Mouse (Mus musculus) liver, embryonic 14.5 days (tissue): ENCODE data around the gene Ndufaf8. TPM values are rescaled to one million over a fixed set of nuclear protein-coding genes. Genes with fewer than 3 reads are reported as not detected.

Experiments
- ATAC-seq: fragments of 200-750 bp; cut with Nextera tagmentation; 2 replicates; pipeline ENCODE4 v1.8.0; 2017; ENCODE audit warnings: moderate number of reproducible peaks, mild to moderate bottlenecking, moderate library complexity; ENCODE audit not compliant: insufficient read depth
- DNase-seq, 3 experiments: peaks; one replicate each; pipeline ENCODE4 v3.0.0-alpha.2; 2012 to 2013; ENCODE audit warnings: low read depth in 3 of 3, low spot score in 3 of 3
- H3K27ac ChIP-seq: fragments of 300-500 bp; sonication (generic); 2 replicates; pipeline ENCODE4 v1.5.1; 2014; ENCODE audit warnings: moderate library complexity, mild to moderate bottlenecking, control low read depth, inconsistent platforms
- H3K27me3 ChIP-seq: fragments of 300-500 bp; sonication (generic); 2 replicates; pipeline ENCODE4 v1.6.1; 2014; ENCODE audit warnings: mild to moderate bottlenecking, low read length, moderate library complexity; ENCODE audit not compliant: control insufficient read depth, insufficient read depth
- H3K36me3 ChIP-seq: fragments of 300-500 bp; sonication (generic); replicated peaks from 2 replicates; pipeline ENCODE4 v1.6.1; 2014; ENCODE audit warnings: low read depth; ENCODE audit not compliant: control insufficient read depth, insufficient read depth
- H3K4me1 ChIP-seq, 2 experiments: fragments of 200-500 bp in 1 of 2; fragments of 300-500 bp in 1 of 2; sonication (generic) in 1 of 2; replicated peaks; 2 replicates each; pipeline ENCODE4 v1.6.1; 2012 to 2014; ENCODE audit warnings: antibody characterized with exemption in 1 of 2, inconsistent platforms in 1 of 2, low read length in 1 of 2; ENCODE audit not compliant: control insufficient read depth in 2 of 2, insufficient read depth in 2 of 2
- H3K4me2 ChIP-seq: fragments of 300-500 bp; sonication (generic); 2 replicates; pipeline ENCODE4 v1.6.1; 2014; ENCODE audit warnings: low read depth, mild to moderate bottlenecking, control low read depth, moderate library complexity
- H3K4me3 ChIP-seq, 2 experiments: fragments of 200-500 bp in 1 of 2; fragments of 300-500 bp in 1 of 2; sonication (generic) in 1 of 2; 2 replicates each; pipeline ENCODE4 v1.5.1; 2012 to 2014; ENCODE audit warnings: low read depth in 2 of 2, low read length in 2 of 2, mild to moderate bottlenecking in 2 of 2, control low read depth in 1 of 2, inconsistent platforms in 1 of 2, moderate library complexity in 1 of 2; ENCODE audit not compliant: insufficient read depth in 1 of 2
- H3K9ac ChIP-seq: fragments of 300-500 bp; sonication (generic); replicated peaks from 2 replicates; pipeline ENCODE4 v1.6.1; 2014; ENCODE audit warnings: mild to moderate bottlenecking, control low read depth, moderate library complexity
- H3K9me3 ChIP-seq: fragments of 300-500 bp; sonication (generic); 2 replicates; pipeline ENCODE4 v1.6.1; 2016; ENCODE audit warnings: low read length, mixed read lengths; ENCODE audit not compliant: control insufficient read depth
- CTCF ChIP-seq: IDR thresholded peaks from 2 replicates; pipeline ENCODE4 v1.5.1; 2016; ENCODE audit warnings: antibody characterized with exemption, low read depth, control low read depth
- EP300 ChIP-seq: IDR thresholded peaks from 2 replicates; pipeline ENCODE4 v1.6.1; 2016; ENCODE audit warnings: antibody characterized with exemption, low read depth
- WGBS: fragments of 180-500 bp; shearing (Covaris S2); extraction: QIAGEN DNeasy Blood & Tissue Kit; methylation state at CpG from one replicate; pipeline ENCODE4 v1.1.7; 2014; ENCODE audit not compliant: insufficient replicate concordance; 5-methylcytosine and 5-hydroxymethylcytosine counted together
- polyA plus RNA-seq, 2 experiments: library from polyadenylated mRNA; depleted of rRNA in 1 of 2; stranded (reverse) in 1 of 2; unstranded in 1 of 2; fragments of >200 nt; fragmentation: Nextera tagmentation in 1 of 2; extraction: Ambion mirVana in 1 of 2; gene quantifications; 2 replicates each; pipeline versions ENCODE4 v1.2.1 to v1.2.3; 2012 to 2014

Gene Ndufaf8
- polyA plus RNA-seq, 2 experiments: 20.3 to 52.9 TPM

DNA sequence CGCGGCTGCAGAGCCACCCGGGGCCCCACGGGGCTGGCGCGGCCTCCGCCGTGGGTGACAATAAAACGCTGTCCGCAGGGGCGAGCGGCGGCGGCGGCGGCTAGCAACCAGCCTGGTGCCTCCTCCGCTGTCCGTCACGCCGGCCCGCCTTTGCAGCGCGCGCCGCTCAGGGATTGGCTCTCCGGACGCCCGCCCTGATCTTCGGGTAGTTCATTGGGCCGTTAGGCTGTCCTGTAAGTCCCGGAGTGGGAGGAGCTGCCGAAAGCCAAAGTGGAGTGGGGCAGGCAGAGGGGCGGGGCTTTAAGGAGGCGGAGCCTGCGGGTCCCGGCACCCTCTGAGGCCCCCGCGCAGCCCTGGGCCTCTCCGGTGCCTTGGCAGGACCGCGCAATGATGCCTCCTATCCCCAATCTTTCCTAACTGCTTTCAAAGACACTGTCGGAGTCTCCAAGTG is 12.0 kb upstream of the Ndufaf8 start, which contains the start of gene Cep131:
Gene Cep131 (minus strand): TSS at position 126 of the 451 bp plus-strand sequence.
- no peaks in the 10 kb centered on the region for H3K27me3 ChIP-seq
- no peak within 1 kb of the TSS for H3K27ac ChIP-seq
- H3K4me3 ChIP-seq: peak within 1 kb of the TSS; percentile 56 to 86
- under 1% methylated on average over 39 of the region's 42 CpGs for WGBS
- H3K4me2 ChIP-seq: peak within 1 kb of the TSS; percentile 76
- peaks cover 2 to 12% of the 10 kb centered on the region in 2 experiments; a peak in 3 of 4 replicates for H3K4me1 ChIP-seq
- DNase-seq (peak; percentile 96 to 97 (median 97)), ATAC-seq (peak; percentile 99)
- H3K9me3 ChIP-seq: no peaks in the 10 kb centered on the region
- H3K9ac ChIP-seq: peak within 1 kb of the TSS; percentile 50
- H3K36me3 ChIP-seq: peaks cover 4% of the 10 kb centered on the region; the same call in 1 of the 2 replicates
- TF ChIP-seq EP300 (no peak), CTCF (no peak)

GRCm38 (mm10) chr11:120090661-120091060 is 8.1 kb upstream of the Ndufaf8 start:
- DNase-seq (no peak), ATAC-seq (no peak)
- Histone ChIP-seq H3K36me3 (peaks cover 14% of the 10 kb centered on the region), H3K27ac (no peak overlapping the region), H3K9me3 (no peaks in the 10 kb centered on the region), H3K9ac (no peak overlapping the region), H3K4me2 (no peak overlapping the region), H3K4me3 (no peak overlapping the region), H3K27me3 (no peaks in the 10 kb centered on the region), H3K4me1 (peaks cover 2 to 10% of the 10 kb centered on the region in 2 experiments; a peak in 3 of 4 replicates)
- 77% methylated on average over 4 of the region's 4 CpGs for WGBS
- no peak for TF ChIP-seq CTCF
- TF ChIP-seq EP300: no peak

DNA sequence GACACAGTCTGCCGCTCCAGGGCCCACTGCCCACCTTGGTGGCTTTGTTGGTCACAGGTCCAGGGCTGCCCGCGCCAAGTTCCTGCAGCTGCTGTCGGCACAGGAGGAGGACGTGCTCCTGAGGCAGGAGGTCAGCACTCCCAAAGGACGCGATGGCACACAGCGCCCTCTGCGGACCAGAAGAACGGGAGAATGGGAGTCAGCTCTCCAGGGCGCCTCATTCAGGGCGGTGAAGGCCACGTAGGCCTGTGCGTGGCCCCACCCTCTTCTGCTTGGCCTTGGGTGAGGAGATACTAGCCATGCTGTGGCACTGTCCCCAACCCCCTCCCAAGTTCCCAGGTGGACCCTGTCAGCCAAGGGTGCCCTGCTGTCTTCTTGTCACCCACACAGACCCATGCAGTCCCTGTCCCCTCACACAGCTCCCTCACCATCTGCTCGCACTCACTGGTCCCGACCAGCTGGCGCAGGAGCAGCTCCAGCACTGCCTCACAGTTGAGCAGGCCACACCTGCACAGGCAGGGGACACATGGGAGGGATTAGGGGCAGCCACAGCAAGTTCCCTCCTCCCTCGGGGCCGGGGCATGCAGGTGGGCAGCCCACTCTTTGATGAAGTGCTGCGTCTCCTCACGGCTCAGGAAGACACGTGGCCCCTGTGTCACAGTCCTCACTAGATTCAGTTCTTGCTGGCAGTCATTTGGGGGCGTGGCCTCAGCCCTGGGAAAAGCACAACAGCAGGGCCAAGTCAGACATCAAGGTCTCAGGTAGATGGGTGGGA is 5.7 kb upstream of the Ndufaf8 start:
- TF ChIP-seq CTCF (0 out of 2 replicates have a peak, but pooled peaks have one; percentile 37), EP300 (no peak)
- 75% methylated on average over 23 of the region's 23 CpGs for WGBS
- H3K4me1 ChIP-seq: peaks cover 5 to 8% of the 10 kb centered on the region in 2 experiments
- H3K36me3 ChIP-seq: peaks cover 14% of the 10 kb centered on the region
- H3K27me3 ChIP-seq: no peaks in the 10 kb centered on the region
- H3K4me3 ChIP-seq: no peak overlapping the region
- no peak overlapping the region for H3K27ac ChIP-seq
- no peak overlapping the region for H3K4me2 ChIP-seq
- DNase-seq (no peak), ATAC-seq (no peak)
- no peaks in the 10 kb centered on the region for H3K9me3 ChIP-seq
- no peak overlapping the region for H3K9ac ChIP-seq

GRCm38 (mm10) chr11:120101036-120101435 is 2.3 kb downstream of the Ndufaf8 start:
- WGBS: 5% methylated on average over 3 of the region's 3 CpGs
- Histone ChIP-seq H3K4me2 (no peak overlapping the region), H3K9ac (no peak overlapping the region), H3K36me3 (peaks cover 3% of the 10 kb centered on the region), H3K9me3 (no peaks in the 10 kb centered on the region), H3K27me3 (no peaks in the 10 kb centered on the region), H3K27ac (no peak overlapping the region), H3K4me1 (peaks cover 11 to 16% of the 10 kb centered on the region in 2 experiments), H3K4me3 (no peak overlapping the region)
- ATAC-seq (no peak), DNase-seq (peak; percentile 42 to 54 (median 52))
- TF ChIP-seq CTCF (peak; percentile 94), EP300 (no peak)

GRCm38 (mm10) chr11:120103431-120103997 is 4.8 kb downstream of the Ndufaf8 start:
- H3K36me3 ChIP-seq: peaks cover 3% of the 10 kb centered on the region
- no peak overlapping the region for H3K4me2 ChIP-seq
- DNase-seq (no peak), ATAC-seq (no peak)
- H3K9me3 ChIP-seq: no peaks in the 10 kb centered on the region
- no peak overlapping the region for H3K9ac ChIP-seq
- no peak overlapping the region for H3K27ac ChIP-seq
- WGBS: 36% methylated on average over 3 of the region's 3 CpGs
- no peak overlapping the region for H3K4me3 ChIP-seq
- no peaks in the 10 kb centered on the region for H3K27me3 ChIP-seq
- peaks cover 5 to 8% of the 10 kb centered on the region in 2 experiments for H3K4me1 ChIP-seq
- no peak for TF ChIP-seq EP300
- no peak for TF ChIP-seq CTCF
